Mouse (Mus musculus) forebrain, embryonic 11.5 days (tissue): ENCODE measurements at regions not wholly inside any gene's neighbourhood (a gene's known extent, or its start where the extent isn't known, plus 50 kb on each side); places are given as distances from the start of the nearest gene placed in this dataset.

Experiments used
- ATAC-seq: fragments of 200-750 bp; cut with Nextera tagmentation; replicated peaks from 2 replicates; pipeline ENCODE4 v1.8.0; 2017; ENCODE audit warnings: moderate TSS enrichment; ENCODE audit not compliant: low FRiP score
- DNase-seq: peaks from one replicate; pipeline ENCODE4 v3.0.0-alpha.2; 2017; ENCODE audit warnings: low spot score
- H3K27ac ChIP-seq: fragments of 300-500 bp; sonication (generic); 2 replicates; pipeline ENCODE4 v1.5.1; 2014; ENCODE audit warnings: low read depth, low read length
- H3K27me3 ChIP-seq: fragments of 300-500 bp; sonication (generic); 2 replicates; pipeline ENCODE4 v1.6.1; 2014; ENCODE audit warnings: mild to moderate bottlenecking, low read length, mixed read lengths; ENCODE audit not compliant: control insufficient read depth, insufficient read depth
- H3K36me3 ChIP-seq: fragments of 300-500 bp; sonication (generic); 2 replicates; pipeline ENCODE4 v1.6.1; 2014; ENCODE audit warnings: mild to moderate bottlenecking, low read length, moderate library complexity, mixed read lengths; ENCODE audit not compliant: control insufficient read depth, insufficient read depth
- H3K4me1 ChIP-seq: fragments of 300-500 bp; sonication (generic); replicated peaks from 2 replicates; pipeline ENCODE4 v1.6.1; 2014; ENCODE audit warnings: low read length, mixed read lengths; ENCODE audit not compliant: control insufficient read depth, insufficient read depth
- H3K4me2 ChIP-seq: fragments of 300-500 bp; sonication (generic); 2 replicates; pipeline ENCODE4 v1.6.1; 2014; ENCODE audit warnings: low read depth, mild to moderate bottlenecking, low read length, moderate library complexity, mixed read lengths; ENCODE audit not compliant: severe bottlenecking
- H3K4me3 ChIP-seq: fragments of 300-500 bp; sonication (generic); 2 replicates; pipeline ENCODE4 v1.5.1; 2014; ENCODE audit warnings: low read depth, low read length
- H3K9ac ChIP-seq: fragments of 300-500 bp; sonication (generic); 2 replicates; pipeline ENCODE4 v1.6.1; 2014; ENCODE audit warnings: low read length
- H3K9me3 ChIP-seq: fragments of 300-500 bp; sonication (generic); 2 replicates; pipeline ENCODE4 v1.6.1; 2016; ENCODE audit warnings: low read length, mixed read lengths; ENCODE audit not compliant: control insufficient read depth
- WGBS: fragments of 180-500 bp; shearing (Covaris S2); extraction: QIAGEN DNeasy Blood & Tissue Kit; methylation state at CpG from one replicate; pipeline ENCODE4 v1.1.7; 2014; 5-methylcytosine and 5-hydroxymethylcytosine counted together

DNA sequence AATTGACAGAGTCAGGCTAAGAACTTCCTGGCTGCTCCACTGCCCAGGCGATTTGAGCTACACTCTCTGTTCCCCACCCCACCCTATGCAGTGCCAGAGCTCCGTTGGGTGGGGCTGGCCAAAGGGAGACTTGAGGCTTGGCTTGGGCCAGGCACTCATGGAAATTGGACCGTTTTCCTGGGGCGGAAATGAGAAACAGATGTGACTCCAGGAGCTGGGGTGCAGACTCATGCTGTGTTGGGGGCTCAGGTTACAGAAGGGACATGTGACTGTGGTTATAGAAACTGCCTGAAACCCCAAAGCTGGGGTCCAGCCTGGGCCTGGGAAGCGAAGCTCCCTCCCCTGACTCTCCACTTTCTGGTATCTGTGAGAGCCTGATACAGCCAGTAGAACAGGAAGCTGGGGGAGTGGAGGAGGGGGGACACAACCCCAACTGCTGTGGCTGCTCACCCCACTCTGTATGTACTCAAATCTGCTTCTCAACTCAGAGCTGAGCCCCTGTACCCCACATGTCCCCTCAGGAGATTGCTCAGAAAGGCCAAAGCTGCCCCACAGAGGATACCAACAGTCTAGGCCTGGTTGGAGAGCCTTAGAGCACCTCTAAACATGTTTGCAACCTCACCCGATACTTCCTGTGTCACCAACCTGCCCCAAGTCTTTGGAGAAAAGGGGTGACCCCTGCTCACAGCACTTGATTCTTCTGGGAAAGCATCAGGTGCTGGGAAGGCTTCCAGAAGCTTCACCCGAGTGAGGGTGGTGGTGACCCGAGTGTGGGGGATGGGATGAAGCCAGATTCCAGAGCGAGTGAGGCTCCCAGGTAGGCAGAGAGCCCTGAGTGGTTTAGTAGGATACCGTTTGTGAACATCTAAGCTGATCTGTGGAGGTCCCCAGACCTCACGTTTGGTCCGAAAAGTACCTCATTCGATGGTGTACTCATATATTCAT, 142.9 kb upstream of the Haao start:
- H3K4me3 ChIP-seq = no peak overlapping the region
- ATAC-seq (no peak), DNase-seq (peak; percentile 61)
- no peak overlapping the region for H3K4me2 ChIP-seq
- no peaks in the 10 kb centered on the region for H3K9me3 ChIP-seq
- H3K4me1 ChIP-seq = 0 out of 2 replicates have a peak, but pooled peaks cover 3% of the 10 kb centered on the region
- no peaks in the 10 kb centered on the region for H3K36me3 ChIP-seq
- H3K9ac ChIP-seq = no peak overlapping the region
- H3K27ac ChIP-seq = no peak overlapping the region
- 71% methylated on average over 13 of the region's 13 CpGs for WGBS
- no peaks in the 10 kb centered on the region for H3K27me3 ChIP-seq

DNA sequence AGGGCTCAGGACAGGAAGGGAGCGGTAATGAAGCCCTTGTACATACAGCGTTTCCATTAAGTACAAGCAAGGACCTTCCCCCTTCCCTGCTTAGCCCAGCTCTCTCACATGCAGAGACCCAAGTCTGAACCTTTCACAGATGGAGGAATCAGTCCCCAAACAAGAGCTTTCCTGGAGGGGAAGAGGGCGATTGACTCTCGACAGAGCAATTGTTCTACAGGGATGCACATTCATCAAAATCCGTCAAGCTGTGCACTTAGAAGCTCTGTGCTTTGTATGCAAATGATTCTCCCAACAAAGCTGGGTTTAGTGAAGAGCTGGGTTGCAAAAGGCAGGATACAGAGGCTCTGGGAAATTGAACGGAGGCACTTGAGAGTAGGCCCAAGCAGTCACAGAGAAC, 141.1 kb upstream of the Haao start:
- Histone ChIP-seq H3K9ac (no peak overlapping the region), H3K27ac (no peak overlapping the region), H3K36me3 (no peaks in the 10 kb centered on the region), H3K4me3 (no peak overlapping the region), H3K4me1 (peaks cover 10% of the 10 kb centered on the region), H3K27me3 (no peaks in the 10 kb centered on the region), H3K4me2 (no peak overlapping the region), H3K9me3 (no peaks in the 10 kb centered on the region)
- ATAC-seq = no peak
- WGBS = 19% methylated on average over 6 of the region's 6 CpGs
- no peak for DNase-seq

DNA sequence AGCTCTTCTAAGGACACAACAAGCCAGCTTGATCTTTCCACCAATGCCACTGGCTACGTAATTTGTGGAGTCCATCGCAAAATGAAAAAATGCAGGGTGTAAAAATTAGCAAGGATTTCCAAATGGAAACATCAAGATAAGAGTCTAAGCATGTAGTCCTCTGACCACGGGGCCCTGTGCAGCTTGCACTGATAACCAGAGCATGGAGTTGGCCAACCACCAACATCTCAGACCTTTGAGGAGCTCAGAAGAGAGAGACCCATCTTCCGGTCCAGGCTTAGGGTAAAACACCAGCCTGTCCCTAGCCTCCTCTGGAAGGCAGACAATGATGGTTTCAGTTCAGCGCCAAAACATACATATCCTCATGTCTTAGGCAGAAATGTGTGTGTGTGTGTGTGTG, 140.4 kb upstream of the Haao start:
- Histone ChIP-seq H3K9me3 (no peaks in the 10 kb centered on the region), H3K4me3 (no peak overlapping the region), H3K4me2 (no peak overlapping the region), H3K27me3 (no peaks in the 10 kb centered on the region), H3K27ac (no peak overlapping the region), H3K4me1 (peaks cover 10% of the 10 kb centered on the region), H3K9ac (no peak overlapping the region), H3K36me3 (no peaks in the 10 kb centered on the region)
- DNase-seq (no peak), ATAC-seq (no peak)
- 96% methylated on average over 5 of the region's 5 CpGs for WGBS

DNA sequence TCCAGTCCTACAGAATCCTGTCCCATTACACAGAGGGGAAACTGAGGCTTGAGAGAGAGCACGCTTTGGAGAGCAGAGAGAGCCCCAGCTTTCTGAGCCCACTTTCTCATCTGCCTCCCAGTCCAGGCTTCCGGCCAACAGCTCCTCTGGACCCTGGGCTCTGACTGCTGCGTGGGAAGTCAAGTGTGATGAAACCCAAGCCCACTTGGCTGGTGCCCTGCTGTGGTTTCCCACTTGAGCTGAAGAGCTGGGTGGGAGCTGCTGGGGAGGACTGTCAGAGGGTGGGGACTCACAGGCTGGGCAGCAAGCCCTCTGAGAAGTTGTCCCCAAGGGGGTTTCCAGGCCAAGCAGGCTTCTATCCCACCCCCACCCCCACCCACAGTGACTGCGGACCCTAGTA, 139.9 kb upstream of the Haao start:
- no peak for ATAC-seq
- Histone ChIP-seq H3K9me3 (no peaks in the 10 kb centered on the region), H3K4me3 (no peak overlapping the region), H3K27ac (no peak overlapping the region), H3K4me2 (no peak overlapping the region), H3K27me3 (no peaks in the 10 kb centered on the region), H3K4me1 (peaks cover 10% of the 10 kb centered on the region), H3K9ac (no peak overlapping the region), H3K36me3 (no peaks in the 10 kb centered on the region)
- 94% methylated on average over 4 of the region's 4 CpGs for WGBS
- DNase-seq = no peak

- H3K27me3 ChIP-seq = no peaks in the 10 kb centered on the region
- H3K4me1 ChIP-seq = peaks cover 10% of the 10 kb centered on the region
- H3K27ac ChIP-seq = peak overlapping the region; percentile 57; the same call in 1 of the 2 replicates
- ATAC-seq (no peak), DNase-seq (no peak)
- 65% methylated on average over 15 of the region's 15 CpGs for WGBS
- no peaks in the 10 kb centered on the region for H3K9me3 ChIP-seq
- no peak overlapping the region for H3K4me3 ChIP-seq
- H3K36me3 ChIP-seq = no peaks in the 10 kb centered on the region
- no peak overlapping the region for H3K4me2 ChIP-seq
- H3K9ac ChIP-seq = no peak overlapping the region
These were observed 138.3 kb upstream of the Haao start for GRCm38 (mm10) chr17:83985916-83986578.

DNA sequence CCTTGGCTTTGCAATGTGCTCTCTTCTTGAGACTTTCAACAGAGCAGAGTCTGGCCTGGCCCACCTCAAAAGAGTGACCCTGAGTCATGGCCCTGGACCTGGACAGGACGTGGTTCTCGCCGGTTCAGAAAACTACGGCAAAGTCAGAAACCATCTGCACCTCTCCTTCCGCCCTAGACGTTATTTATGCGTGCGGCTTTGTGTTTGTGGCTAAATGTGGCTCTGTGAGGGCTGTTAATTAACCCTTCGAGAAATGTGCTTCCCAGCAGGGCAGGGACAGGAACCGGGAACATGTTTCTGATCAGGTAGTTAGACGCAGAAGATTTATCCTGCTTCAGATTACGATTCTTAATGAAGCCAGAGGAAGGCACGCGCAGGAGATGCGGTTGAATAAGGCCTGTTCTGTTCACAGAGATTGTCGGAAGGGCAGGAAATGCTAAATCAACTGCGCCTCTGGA, 137.6 kb upstream of the Haao start:
- no peak; the same call in 1 of the 2 replicates for ATAC-seq
- Histone ChIP-seq H3K27ac (peak overlapping the region; percentile 57; the same call in 1 of the 2 replicates), H3K4me3 (no peak overlapping the region), H3K4me1 (peaks cover 10% of the 10 kb centered on the region), H3K9me3 (no peaks in the 10 kb centered on the region), H3K4me2 (0 out of 2 replicates have a peak overlapping the region, but pooled peaks have one; percentile 8), H3K9ac (peak overlapping the region; percentile 29), H3K36me3 (no peaks in the 10 kb centered on the region), H3K27me3 (no peaks in the 10 kb centered on the region)
- 54% methylated on average over 17 of the region's 17 CpGs for WGBS
- no peak for DNase-seq

GRCm38 (mm10) chr17:83983837-83984388, 136.2 kb upstream of the Haao start:
- H3K4me3 ChIP-seq = no peak overlapping the region
- peaks cover 10% of the 10 kb centered on the region for H3K4me1 ChIP-seq
- H3K27me3 ChIP-seq = no peaks in the 10 kb centered on the region
- WGBS = 96% methylated on average over 9 of the region's 9 CpGs
- no peak overlapping the region for H3K4me2 ChIP-seq
- H3K27ac ChIP-seq = no peak overlapping the region
- no peak for DNase-seq
- ATAC-seq = no peak
- no peak overlapping the region for H3K9ac ChIP-seq
- no peaks in the 10 kb centered on the region for H3K9me3 ChIP-seq
- H3K36me3 ChIP-seq = no peaks in the 10 kb centered on the region

DNA sequence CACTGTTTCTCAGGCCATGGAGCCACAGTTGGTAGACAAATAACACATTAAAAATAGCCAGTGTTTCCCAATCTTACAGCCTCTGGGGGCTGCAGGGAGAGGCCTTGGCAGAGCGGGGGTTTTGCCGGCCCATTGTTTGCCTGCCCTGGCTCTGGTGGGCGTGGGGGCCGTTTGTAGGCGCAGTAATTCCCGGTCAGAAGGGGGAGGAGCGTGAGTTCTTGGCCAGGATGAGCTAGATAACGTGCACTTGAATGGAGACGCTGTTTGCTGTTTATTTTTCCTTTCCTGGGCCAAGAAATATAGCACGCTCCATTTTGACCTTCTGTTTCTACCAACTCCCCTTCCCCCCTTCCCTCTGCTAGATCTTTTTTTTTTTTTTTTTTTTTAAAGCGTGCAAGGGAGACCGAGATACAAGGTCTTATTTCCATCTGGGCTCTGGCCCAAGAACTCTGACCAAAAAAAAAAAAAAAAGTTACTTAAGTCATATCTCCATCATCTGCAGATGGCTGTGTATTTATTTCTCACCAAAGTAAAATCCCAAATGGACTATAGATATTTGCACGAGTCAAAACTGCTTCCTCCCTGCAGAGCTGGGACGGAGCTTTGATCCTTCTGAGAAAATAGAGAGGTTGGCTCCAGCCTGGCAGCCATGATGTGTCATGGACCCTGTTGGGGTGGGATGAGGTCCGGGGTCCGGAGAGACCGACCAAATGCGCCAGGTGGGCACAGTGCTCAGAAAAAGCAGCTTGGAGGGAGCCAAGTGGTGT, 135.5 kb upstream of the Haao start:
- WGBS = 53% methylated on average over 18 of the region's 18 CpGs

More for the DNA sequence above, 135.5 kb upstream of the Haao start:
- Histone ChIP-seq H3K9me3 (no peaks in the 10 kb centered on the region), H3K9ac (no peak overlapping the region), H3K4me3 (no peak overlapping the region), H3K27ac (no peak overlapping the region; the same call in 1 of the 2 replicates), H3K27me3 (no peaks in the 10 kb centered on the region), H3K36me3 (no peaks in the 10 kb centered on the region), H3K4me1 (peaks cover 10% of the 10 kb centered on the region), H3K4me2 (no peak overlapping the region)
- ATAC-seq (no peak), DNase-seq (no peak)
